Mouse (Mus musculus) liver, adult 2 months (tissue): ENCODE measurements around the gene Loxl1.

ENCODE experiments used
- CTCF ChIP-seq: fragments of 200-500 bp; IDR thresholded peaks from 2 replicates; pipeline ENCODE4 v1.5.1; 2011; ENCODE audit warnings: low read depth, low read length, control low read depth
- POLR2A ChIP-seq: fragments of 200-500 bp; IDR thresholded peaks from 2 replicates; pipeline ENCODE4 v1.6.1; 2011; ENCODE audit warnings: low read length, control low read depth; ENCODE audit not compliant: insufficient read depth; ENCODE audit errors: extremely low read depth

DNA sequence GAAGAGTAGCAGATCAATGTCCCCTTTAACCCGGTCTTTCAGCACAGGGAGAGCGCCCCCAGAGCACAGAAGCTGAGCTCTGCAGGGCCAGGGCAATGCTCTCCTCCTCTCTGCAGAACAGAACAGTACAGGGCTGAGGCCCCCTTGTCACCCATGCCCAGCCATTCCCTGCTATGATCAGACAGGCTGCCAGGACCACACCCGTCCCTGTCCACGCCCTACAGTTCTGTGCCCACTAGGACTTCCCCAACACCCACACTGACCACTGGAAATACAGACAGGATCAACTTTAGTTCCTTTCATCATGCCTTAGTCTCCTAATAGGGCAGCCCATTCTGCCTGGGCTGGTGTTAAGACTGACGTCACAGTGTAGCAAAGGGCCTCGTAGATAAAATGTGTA, 15.9 kb downstream of the Loxl1 start:
- TF ChIP-seq CTCF (no peak), POLR2A (no peak)
